Mouse (Mus musculus): ENCODE results near the gene Fam50b.

The Fam50b gene

DNA sequence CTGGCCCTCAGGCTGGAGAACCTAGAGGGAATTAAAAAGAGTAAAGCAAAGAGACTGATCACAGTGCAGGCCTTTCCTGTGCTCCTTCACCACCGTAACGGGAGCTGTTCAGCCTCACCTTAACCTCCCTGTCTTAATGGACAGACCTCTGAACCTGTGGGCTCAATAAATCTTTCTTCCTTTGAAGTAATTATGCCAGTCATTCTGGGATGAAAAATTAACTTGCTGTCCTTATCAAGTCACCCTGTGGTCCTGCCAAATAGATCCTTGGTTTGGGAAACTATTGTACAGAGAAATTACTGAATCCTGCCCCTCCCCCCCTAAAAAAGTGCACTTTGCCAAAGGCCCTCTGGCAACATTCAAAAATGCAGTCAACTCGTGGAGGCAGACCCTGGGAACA lies 4.4 kb downstream of the Fam50b start:
- no peak for DNase-seq

GRCm38 (mm10) chr13:34741254-34741653 lies 6.6 kb downstream of the Fam50b start:
- no peak for DNase-seq

GRCm38 (mm10) chr13:34741813-34742568 lies 7.3 kb downstream of the Fam50b start:
- DNase-seq: no peak

DNA sequence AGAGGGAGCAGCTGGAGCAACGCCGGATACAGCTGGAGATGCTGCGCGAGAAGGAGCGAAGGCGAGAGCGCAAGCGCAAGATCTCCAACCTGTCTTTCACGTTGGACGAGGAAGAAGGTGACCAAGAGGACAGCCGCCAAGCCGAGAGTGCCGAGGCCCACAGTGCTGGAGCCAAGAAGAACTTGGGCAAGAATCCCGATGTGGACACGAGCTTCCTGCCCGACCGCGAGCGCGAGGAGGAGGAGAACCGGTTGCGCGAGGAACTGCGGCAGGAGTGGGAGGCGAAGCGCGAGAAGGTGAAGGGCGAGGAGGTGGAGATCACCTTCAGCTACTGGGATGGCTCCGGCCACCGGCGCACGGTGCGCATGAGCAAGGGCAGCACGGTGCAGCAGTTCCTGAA lies 12.2 kb downstream of the Fam50b start:
- no peak for DNase-seq

DNA sequence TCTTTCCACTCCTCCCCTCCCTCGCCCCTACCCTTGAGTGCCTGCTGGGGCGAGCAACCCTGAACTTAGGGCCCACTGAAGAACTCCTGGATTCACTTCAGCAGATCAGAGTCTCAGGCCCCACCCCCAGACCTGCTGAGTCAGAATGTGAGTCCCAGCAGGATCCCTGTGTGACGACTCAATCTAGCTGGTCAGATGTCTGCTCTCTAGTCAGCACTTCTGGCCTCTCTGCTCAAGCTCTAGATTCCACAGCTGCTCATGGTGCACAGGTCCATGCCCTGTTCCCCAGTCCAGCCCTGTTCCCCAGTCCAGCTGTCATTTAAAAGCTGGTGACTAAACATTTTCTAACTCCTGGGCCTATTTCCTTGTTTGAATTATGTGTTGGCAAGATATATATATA lies 13.9 kb downstream of the Fam50b start:
- DNase-seq: no peak

- no peak for DNase-seq
Measured at GRCm38 (mm10) chr13:34759202-34759601, 24.6 kb downstream of the Fam50b start.

- DNase-seq: no peak
Measured at GRCm38 (mm10) chr13:34760518-34761287, 26.1 kb downstream of the Fam50b start.

DNA sequence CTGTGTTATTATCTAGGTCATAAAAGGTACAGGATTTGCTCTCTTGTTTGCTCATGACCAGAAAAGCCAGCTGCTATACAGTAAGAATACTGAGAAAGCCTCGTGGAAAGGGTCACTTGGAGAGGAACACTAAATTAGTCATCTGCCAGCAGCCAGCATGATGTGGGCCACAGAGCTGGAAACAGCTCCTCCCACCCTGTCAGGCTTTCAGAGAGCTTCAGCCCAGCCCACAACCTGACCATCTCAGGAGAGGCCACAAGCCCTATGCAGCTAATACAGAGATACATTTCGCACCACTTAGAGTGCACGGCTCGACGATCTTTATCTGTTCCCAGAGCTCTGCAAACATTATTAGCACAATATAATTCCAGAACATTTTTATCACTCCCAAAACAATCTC lies 27.5 kb downstream of the Fam50b start:
- no peak for DNase-seq

GRCm38 (mm10) chr13:34762865-34763264 lies 28.2 kb downstream of the Fam50b start:
- DNase-seq: no peak

DNA sequence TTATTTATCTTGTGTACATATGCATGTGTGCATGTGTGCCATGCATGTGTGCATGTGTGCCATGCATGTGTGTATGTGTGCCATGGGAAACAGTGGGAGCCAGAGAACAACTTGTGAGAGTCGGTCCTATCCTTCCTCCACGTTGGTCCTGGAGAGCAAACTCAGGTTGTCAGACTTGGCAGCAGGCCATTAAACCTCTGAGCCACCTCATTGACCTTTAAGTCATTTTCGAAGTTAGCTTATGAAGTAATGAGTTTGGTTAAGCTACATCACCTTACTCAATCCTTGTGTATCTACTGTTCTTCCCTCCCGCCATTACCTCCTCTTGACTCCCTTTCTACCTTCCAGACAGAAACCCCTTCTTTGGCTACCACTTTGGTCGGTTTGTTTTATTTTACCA lies 30.6 kb downstream of the Fam50b start:
- no peak for DNase-seq

- DNase-seq: no peak
Measured at GRCm38 (mm10) chr13:34766572-34766971, 31.9 kb downstream of the Fam50b start.

DNA sequence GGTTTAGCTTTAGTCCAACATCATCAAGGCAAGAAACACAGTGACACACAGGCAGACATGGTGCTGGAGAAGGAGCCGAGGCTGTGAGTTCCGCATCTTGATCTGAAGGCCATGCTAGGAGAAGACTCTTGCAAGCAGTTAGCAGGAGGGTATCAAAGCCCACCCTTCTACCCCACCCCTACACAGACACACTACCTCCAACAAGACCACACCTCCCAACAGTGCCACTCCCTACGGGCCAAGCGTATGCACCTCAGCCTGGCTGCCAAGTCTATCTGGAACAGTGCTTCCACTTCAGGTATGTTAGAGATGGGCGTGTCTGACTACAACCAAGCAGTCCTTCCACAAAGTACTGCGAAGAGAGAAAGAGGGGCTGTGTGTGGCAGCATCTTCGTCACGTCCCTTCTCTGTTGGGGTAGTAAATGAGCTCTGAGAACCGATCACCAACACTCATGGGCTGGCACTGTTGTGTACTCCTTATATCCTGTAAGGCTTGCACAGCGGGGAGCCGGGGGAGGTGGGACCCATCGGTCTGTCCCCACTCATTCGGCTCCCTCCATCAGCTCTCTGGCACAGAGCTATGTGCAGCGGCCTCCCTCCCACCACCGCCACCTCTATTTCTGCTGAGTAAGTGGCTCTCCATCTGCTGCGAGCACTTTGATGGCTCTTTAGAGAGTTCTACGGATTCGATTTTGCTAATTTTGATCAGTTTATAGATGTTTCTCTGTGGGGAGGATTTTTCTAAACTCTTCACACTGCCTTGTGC lies 33.1 kb downstream of the Fam50b start:
- peak; percentile 53 for DNase-seq

DNA sequence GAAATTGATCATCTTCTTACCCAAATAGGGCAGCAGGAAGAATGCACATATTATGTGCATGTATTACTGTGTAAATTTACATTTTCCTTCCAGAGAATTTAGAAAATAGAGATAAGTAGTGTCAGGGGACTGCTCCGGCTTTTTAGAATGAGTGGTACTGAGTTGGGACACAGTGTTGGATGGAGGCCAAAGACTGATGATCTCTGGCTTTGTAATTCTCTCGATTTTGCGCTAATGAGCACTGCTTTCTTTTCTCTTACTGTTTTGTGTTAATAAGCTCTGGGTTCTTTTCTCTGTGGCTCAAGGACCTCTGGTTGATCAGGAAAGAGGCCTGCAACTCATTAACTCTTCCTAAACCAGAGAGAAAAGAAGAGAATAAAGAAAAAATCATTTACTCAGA lies 42.1 kb downstream of the Fam50b start:
- no peak for DNase-seq

- no peak for DNase-seq
Measured at GRCm38 (mm10) chr13:34780856-34781610, 46.4 kb downstream of the Fam50b start.

- DNase-seq: no peak
Measured at GRCm38 (mm10) chr13:34781611-34782009, 47.0 kb downstream of the Fam50b start.

DNA sequence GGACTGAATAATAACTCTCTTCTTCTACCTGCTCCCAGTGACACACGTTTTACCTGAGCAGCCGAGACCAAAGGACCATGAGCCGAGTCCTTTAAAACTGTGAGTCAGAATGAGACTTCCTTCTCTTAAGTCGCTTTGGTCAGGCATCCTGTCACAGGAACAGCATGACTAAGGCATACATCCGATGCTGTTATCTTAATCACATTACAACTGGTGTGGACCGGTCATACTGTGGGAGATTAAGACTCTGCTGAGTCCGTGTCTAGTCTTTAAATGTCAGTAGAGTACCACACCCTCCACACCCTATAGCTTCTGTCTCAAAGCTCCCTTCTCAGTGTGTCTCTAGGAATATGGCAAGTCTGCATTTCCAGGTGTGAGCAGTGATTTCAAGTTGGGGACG lies 50.2 kb downstream of the Fam50b start:
- DNase-seq: no peak

DNA sequence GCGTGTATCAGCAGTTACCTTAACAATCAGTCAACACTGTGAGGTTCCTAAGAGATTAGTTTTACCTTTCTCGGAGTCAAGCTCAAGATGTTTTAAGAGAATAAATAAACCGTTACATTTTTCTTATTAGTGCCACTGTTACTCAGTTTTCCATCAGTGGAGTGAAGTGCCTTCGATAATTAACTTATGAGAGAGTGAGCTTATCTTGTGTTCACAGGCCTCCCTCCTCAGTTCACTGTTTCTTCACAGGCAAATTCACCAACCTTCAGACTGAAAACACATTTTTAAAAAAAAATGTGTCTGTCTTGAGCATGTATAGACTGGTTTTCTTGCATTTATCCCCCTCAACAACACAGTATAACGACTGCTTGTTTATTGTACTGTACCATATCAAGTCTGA lies 52.0 kb downstream of the Fam50b start:
- no peak for DNase-seq

DNA sequence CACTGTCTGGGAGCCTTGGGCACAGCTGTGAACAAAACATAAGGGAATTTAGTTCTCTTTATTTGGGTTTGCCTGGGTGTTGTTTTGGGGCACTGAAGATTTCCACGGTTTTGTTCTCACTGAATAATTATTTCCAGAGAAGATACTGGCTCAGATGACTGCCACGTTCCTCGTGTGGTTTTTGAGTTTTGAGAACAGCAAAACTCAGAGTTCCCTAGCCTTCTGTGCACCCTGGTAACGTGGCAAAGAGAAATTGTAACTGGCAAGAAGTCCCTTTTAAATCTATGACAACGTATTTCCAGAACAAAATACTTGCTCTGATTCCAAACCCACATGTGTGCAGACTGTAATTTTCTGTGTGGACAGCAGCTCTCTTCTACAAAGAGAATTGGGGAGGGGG lies 52.9 kb downstream of the Fam50b start:
- DNase-seq: peak; percentile 39

DNA sequence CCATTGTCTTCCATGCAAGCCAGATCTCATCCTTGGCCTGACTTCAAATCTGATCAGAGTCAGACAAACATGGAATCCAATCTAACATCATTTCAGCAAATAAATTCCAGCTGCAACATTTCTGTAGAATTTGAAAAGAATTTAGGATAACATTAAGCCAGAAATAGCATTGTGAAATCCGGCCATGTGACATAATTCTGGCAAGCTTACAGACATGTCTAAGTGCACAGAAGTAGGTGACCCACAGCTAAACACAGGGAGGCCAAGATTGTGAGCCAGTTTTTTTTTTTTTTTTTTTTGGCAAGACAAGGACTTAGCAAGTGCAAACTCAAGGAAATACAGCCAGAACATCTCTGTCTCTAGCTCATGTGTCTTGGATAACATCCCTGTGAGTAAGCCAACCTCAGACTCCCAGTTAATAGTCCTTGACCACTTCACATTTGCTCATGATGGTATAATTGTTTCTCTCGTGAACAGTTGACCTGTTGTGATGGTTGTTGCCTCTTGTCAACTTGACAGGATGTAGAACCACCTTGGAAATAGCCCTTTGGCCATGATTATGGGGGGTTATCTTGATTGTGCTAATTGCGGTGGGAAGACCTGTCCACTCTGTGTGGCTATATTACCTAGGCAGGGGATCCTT lies 54.6 kb downstream of the Fam50b start:
- DNase-seq: no peak

DNA sequence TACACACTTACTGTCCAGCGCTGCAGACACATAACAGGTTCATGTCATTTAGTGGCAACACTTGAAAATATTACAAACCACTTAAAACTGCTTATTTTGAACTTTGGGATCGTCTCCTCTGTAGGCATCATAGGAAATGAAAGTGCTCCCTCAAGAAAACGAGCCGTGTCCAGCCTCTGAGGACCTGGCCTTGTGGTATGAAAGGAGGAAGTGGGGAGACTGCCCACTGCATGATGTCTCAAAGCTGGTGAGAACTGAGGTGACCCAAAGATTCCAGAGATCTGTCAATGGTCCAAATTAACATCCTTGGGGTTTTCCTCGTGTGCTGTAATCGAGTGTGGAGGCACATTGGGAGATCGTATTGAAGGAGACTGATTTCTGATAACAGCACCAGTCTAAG lies 58.4 kb downstream of the Fam50b start:
- peak; percentile 55 for DNase-seq

GRCm38 (mm10) chr13:34793816-34794215 lies 59.2 kb downstream of the Fam50b start:
- DNase-seq: peak; percentile 52

- no peak for DNase-seq
Measured at GRCm38 (mm10) chr13:34794426-34794825, 59.8 kb downstream of the Fam50b start.
